Mouse (Mus musculus) thymus, postnatal 36 days (tissue): ENCODE results near the gene Pnma1.

Source experiments
- DNase-seq, 2 experiments: peaks; one replicate each; pipeline ENCODE4 v3.0.0; 2022; ENCODE audit warnings: mixed read lengths in 2 of 2

Gene Pnma1

DNA sequence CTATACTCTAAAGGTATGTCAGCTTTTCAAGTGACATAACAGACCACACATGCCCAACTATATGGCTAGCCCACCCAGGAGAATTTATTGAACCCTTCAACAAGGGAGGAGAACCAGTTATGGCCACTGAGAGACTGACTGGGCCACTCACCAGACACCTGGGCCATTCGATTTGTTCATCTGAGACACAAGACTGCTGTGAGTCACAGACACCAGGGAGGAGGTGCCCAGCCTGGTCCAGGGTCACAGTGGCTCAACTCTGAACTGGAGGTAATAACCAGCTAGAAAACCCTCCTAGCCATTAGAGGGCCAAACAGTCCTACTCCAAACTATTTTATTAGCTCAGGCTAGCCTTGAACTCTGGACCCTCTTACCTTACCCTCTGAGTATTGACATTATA is 29.8 kb upstream of the Pnma1 start:
- DNase-seq = no peak

DNA sequence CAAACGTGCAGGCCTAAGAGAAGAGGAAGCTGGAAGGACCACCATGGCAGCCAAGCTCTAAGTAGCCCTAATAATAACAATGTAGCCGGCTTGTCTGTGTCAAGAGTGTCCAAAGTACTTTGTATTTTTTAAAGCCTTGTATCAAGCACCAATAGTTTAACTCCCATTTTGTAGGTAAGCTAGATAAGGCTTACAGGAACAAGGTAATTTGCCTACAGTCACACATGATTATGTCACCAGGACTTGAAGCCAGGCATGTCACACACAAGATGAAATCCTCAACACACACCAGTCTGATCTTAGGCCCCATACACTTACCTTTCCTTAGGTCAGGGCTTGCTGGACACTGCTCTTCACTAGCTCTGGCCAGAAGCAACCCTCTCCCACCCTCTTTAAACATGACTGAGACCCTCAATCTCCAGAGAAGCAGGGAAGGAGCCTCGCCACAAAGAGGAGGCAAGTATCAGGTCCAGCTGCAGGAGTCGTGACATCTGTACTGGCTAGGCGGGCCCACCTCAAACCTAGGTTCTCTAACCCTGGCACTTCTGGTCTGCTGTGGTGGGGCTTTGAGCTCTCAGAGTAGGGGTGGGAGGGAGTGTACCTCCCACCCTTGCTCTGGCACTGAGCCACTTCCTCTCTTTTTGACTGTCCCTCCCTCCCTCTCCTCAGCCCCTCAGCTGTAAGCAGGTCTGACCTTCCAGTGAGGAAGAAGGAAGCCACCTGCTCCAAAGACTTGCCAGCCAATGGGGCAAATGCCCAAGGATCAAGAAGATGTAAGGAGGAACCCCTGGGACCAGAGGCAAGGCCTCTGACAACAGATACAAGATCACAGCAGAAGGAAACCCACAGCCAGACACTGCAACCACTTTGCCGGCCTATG is 28.8 kb upstream of the Pnma1 start:
- peak; percentile 50 to 64 for DNase-seq

GRCm38 (mm10) chr12:84176126-84176769 is 28.0 kb upstream of the Pnma1 start:
- DNase-seq = peak; percentile 50 to 74

- DNase-seq = peak; percentile 80 to 86
Measured at GRCm38 (mm10) chr12:84175659-84176061, 27.4 kb upstream of the Pnma1 start.

DNA sequence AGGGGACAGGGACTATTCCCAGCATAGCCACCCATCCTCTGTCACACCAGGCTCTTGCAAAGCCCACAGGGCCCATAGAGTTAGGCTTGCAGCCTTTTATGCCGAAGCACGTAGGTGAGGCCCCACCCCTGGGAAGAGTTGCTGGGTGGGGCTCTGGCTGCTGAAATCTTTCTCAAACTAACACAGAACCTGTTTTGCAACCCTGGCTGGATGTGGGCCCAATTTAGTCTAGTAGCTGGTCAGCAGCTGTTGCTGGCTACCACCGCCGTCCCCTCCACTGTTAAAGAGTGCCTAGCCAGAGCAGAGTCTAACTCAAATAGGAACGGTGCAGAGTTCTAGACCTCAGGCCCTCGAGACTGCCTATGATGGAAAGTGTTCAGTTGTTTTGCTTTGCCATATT is 26.6 kb upstream of the Pnma1 start:
- no peak for DNase-seq

GRCm38 (mm10) chr12:84174190-84174811 is 26.0 kb upstream of the Pnma1 start:
- DNase-seq = no peak

- no peak for DNase-seq
Measured at GRCm38 (mm10) chr12:84173309-84173915, 25.1 kb upstream of the Pnma1 start.

GRCm38 (mm10) chr12:84172862-84173261 is 24.6 kb upstream of the Pnma1 start:
- DNase-seq = no peak

DNA sequence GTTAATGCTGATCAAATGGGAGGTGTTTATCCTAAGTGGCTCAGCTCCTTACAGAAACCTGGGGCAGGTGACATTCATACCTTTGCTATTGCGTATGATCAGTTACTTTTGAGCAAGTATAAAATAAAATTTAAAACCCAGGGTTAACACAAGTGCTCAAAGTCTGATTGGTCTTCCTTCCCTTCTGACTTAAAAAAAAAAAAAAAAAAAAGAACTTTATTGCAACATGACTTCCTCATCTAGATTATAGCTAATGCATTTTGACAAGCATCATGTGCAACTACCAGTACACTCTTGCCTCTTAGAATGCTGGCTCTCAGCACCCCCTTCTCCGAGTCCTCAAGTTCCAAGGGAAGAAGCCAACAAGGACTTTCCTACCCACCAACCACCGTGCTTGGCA is 23.9 kb upstream of the Pnma1 start:
- DNase-seq = no peak

DNA sequence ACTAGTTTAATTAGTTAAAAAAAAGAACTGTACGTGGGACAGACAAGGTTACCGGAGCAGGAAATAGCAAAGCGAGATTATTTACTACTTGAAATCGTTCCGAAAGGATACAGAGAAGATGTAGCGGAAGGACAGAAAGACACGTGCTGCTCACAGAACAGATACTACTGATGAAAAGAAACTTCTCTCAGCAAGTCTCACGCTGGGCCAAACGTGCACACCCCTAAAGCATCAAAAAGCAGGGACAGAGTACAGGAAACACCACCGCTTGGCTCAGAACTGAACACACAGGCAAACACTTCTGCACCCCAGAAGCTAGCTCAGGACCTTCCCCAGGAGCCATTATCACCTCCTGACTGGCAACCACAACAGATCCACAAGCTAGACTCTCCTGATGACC is 22.3 kb upstream of the Pnma1 start:
- DNase-seq = no peak

DNA sequence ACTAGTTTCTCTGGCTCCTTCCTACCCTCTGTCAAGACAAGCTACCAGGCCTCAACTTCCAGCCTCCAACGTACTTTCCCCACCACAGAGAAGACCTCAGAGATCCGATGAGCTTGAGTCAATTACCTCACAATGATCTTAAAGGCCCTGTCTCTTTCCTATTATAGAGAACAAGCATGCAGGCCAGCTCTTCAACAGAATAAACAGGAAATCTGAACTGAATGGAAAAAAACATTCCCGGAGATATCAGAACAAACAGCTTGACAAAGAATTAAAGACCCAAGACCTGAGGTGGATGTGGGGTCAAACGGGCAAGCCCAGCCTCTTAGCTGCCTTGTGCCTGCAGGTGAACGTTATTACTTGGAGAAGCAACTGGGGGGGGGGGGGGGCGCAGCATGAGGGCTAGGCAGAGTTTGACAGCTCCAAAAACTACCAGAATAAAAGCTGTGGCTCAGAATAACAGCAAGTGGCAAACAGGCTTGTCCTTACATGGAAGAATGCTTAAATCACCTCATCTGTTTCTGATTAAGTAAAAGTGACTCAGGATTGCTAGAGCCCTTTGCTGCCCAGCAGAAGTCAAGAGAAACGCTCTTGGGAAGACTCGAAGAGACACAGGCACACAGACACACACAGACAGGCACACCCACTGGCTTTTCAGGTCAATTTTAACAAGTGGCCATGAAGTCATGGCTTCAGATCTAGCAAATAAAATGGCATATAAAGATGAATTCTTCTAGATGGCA is 17.5 kb upstream of the Pnma1 start:
- no peak for DNase-seq

DNA sequence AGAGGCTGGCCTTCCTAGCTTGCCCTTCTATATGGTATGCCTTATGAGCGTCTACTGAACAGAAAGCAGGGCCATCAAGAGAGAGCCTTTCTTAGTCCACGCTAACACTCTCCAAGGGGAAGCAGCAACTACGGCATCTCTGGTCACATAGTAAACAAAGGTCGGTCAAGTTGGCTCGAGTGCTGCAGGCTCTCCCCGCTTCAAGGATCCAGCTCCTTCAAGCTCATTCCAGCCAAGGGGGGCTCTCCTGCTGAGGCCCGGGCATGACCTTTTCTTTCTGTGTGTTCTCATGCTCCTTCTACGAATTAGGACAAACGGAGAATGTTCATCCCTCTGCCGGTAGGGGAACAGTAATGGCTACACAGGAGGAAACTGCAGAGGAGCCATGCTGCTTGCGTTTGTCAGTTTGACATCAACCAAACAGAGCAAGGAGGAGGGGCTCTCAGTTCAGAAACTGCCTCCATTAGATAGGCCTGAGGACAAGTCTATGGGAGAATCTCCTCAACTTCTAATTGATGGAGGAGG is 15.4 kb upstream of the Pnma1 start:
- no peak for DNase-seq

GRCm38 (mm10) chr12:84163133-84163532 is 14.8 kb upstream of the Pnma1 start:
- DNase-seq = peak; percentile 54 to 56

DNA sequence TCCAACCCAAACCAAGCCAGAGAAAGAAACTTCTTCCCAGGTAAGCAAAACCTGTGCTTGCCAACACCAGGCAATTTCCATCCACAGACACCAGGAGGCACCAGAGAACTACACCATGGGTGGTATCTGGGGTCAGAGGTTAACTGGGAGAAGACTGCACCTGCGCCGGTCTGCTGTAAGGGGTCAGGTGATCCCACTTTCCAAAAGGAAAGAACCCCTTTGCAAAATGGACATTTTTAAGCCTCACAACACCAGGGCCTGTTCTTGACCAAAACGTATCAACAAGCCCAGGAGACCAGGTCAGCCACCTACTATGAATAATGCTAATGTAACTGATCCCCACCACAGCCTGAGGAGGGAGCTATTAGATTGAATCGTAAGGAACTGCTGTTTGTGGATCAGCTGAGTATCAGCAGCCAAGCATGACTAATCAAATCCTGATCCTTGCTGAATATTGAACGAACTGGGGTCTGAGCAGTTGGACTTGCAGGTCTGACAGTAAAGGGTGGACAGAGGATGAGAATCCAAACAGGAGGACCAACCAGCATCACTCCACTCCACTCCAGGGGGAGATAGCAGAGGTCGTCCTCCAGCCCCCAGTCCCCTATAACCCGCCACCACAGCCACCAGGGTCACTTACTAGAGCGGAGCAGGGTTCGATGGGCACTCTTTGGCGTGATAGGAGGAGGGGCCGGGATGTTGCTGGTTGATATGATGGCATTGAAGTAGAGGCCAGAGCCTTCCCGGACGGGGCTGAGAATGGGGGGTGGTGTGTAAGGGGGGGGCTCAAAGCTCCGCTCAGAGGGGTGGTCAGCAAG is 13.5 kb upstream of the Pnma1 start:
- DNase-seq = peak; percentile 49 to 51

DNA sequence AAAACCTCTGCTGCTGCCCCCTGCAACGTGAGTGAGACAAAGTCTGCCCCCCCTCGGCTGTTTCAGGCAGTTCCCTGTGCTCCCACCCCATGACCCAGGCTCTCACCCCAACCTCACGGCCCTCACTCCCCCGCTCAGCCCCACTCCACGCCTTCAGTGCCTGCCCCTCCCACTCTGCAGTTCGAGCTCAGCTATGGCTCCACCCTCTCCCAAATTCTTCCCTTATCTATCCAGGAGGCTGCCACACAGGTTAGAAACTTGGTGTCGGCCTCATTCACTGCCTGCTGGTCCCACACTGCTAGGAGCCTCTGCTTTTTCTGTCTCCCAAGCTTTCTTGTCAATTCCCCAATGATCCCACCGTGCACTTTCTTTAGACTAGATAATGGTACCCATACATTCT is 12.8 kb upstream of the Pnma1 start:
- no peak for DNase-seq

- no peak for DNase-seq
Measured at GRCm38 (mm10) chr12:84160491-84160890, 12.2 kb upstream of the Pnma1 start.

DNA sequence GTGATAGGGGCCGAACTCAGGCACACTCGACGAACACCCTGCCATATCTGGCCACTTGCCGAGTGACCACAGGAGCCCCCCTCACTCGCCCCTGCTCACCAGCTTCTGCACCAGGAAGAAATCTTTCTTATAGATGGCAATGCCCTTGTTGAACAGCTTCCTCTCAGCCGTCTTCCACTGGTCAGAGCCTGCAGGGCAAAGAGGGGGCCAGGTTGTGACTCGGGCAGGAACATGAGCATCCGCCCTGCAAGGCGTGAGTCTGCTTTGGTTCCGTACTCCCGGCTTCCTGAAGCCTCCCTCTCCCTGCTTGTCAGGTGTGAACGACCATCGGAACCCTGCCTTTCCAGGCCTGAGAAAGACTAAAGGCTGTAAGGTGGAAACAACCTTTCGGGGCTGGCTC is 9.9 kb upstream of the Pnma1 start:
- DNase-seq = no peak

GRCm38 (mm10) chr12:84156210-84156609 is 7.9 kb upstream of the Pnma1 start:
- no peak for DNase-seq

DNA sequence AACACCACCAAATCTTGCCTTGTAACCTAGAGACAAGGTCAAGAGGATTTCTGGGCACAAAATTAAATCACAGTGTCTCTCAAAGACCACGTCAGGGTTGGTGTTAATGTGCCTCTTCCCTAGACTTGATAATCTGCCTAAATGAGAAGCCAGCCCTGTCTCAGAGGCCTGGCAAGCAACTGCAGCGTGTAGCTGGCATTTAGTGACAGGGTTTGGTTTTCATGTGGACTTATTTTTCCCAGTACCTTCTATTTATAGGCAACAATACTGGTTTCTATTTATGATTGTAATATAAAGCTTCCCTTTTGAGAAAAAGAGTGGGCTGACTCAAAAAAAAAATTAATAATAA is 7.2 kb upstream of the Pnma1 start:
- no peak for DNase-seq

GRCm38 (mm10) chr12:84154786-84155522 is 6.7 kb upstream of the Pnma1 start:
- no peak for DNase-seq

DNA sequence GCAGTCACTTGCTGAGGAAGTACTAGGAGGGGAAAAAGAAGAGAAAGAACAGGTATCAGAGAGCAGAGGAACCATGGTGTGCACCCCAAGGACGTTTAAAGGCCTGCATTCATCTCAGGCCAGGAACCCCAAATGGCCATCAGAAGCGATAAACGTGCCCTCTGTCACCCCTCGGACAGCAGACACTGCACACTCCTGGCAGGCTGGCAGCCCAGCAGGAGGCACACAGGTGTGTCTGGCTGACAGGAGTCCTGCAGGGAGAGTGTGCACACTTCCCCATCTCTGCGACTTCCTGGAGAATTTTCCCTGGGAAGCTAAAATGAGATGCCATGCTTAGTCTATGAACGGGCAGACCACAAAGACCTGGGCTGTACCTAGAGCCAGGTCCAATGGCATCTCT is 5.1 kb upstream of the Pnma1 start:
- no peak for DNase-seq
